Mouse (Mus musculus) frontal cortex, adult (tissue): ENCODE measurements around the gene Mat1a.

Experiments
- ATAC-seq: cut with Nextera tagmentation; 2 replicates; pipeline ENCODE4 v1.9.2; 2017; ENCODE audit warnings: mild to moderate bottlenecking, moderate library complexity, mixed read lengths; ENCODE audit not compliant: low TSS enrichment

Mat1a gene

GRCm38 (mm10) chr14:41104853-41105444 is at the start of gene Mat1a:
TSS of gene Mat1a (plus strand) at chr14:41105035.
- no peak for ATAC-seq

- ATAC-seq = no peak
These were observed 39.7 kb upstream of the Mat1a start for GRCm38 (mm10) chr14:41065168-41065567.

GRCm38 (mm10) chr14:41066416-41066815 is 38.4 kb upstream of the Mat1a start:
- ATAC-seq = no peak

DNA sequence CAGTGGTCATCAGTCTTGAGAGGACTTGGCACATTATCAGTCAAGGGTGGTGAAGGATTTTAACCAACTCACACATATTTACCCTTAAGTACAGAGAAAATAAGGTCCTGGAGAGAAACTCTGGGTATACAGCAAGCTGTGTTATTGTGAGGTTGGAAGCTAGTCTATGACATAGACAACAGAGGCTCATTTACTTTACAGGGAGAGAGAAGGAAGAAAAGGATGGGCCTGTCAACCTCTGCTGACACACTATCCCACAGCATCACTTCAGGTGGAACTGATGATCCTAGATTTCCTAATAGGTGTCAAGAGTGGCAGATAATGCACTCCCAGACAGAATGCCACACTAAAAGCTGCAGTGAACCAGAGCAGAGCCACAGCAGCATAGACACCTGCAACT is 35.7 kb upstream of the Mat1a start, which contains the start of gene Dydc2:
Dydc2 (minus strand) TSS at position 101 of the 400 bp plus-strand sequence.
- no peak for ATAC-seq

GRCm38 (mm10) chr14:41070343-41070742 is 34.5 kb upstream of the Mat1a start:
- ATAC-seq = no peak

DNA sequence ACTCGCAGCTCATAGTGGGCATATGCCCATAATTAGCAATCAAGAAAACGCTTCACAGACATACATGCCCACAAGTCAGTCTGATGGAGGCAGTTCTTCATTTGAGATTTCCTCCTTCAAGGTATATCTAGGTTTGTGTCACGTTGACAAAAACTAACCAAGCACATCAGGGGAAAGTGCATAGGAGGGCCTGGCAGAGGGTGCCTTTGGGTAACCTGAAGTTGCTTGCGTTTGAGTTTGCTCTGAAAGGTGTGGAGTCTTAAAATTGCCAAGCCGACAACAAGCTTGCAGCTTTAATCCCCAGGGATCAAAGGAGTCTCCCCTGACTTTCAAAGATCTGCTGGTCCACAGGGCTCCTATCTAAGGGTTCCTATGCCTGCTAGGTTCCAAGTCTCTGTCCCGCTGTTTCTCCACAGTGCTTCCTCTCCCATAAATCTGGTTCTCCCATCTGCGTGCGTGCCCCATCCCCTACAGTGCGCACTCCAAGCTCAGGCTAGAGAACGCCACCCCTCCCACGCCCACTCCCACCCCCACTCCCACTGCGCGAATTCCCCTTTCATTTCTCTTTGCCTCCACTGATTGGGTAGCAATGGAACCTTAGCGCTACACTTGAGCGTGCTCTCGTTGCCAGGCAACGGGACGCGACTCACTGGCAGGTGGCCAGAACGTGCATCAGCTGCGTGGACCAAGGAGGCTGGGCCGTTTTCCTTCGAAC is 32.4 kb upstream of the Mat1a start, which contains the start of gene Dydc1:
Dydc1 (plus strand) TSS at position 683 of the 715 bp plus-strand sequence.
- ATAC-seq = peak; percentile 90

- ATAC-seq = peak; percentile 75; the same call in 1 of the 2 replicates
These were observed 31.9 kb upstream of the Mat1a start for GRCm38 (mm10) chr14:41072944-41073275.

DNA sequence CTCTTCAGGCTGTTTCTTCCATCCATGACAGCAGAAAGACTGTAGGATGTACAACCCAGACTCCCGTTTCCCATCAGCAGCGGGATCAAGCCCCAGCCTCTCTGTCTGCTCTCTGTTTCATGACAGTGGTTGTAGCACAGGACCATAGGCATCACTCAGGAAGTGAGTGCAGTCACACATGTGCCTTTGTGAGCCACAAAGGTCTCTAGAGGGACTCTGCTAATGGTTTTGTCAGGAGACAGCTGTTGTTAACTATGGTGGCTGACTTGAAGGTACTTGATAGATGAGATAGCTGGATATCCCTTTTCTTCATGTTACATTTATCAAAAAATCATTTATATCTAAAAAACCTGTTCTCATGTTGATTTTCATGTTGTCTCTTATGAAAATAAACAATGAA is 22.4 kb upstream of the Mat1a start:
- no peak for ATAC-seq

DNA sequence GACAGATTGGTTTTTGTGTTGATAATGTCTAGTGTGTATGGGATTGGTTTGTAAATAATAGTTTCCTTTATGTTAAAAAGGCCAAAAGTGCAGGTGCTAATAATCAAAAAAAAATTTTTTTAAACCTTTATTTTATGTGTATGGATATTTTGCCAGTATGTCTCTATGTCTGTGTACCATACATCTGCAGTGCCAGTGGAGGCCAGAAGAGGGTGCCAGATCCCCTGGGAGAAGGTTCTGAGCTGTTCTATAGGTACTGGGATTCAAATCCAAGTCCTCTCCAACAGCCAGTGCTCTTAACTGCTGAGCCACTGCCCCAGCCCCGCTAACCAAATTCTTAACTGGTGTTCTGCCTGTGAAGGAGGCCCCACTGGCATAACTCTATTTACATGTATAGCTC is 17.3 kb upstream of the Mat1a start:
- no peak for ATAC-seq

- ATAC-seq = peak; percentile 61; the same call in 1 of the 2 replicates
These were observed 14.1 kb upstream of the Mat1a start for GRCm38 (mm10) chr14:41090777-41091176.

GRCm38 (mm10) chr14:41094114-41094513 is 10.7 kb upstream of the Mat1a start:
- peak; percentile 53 for ATAC-seq

DNA sequence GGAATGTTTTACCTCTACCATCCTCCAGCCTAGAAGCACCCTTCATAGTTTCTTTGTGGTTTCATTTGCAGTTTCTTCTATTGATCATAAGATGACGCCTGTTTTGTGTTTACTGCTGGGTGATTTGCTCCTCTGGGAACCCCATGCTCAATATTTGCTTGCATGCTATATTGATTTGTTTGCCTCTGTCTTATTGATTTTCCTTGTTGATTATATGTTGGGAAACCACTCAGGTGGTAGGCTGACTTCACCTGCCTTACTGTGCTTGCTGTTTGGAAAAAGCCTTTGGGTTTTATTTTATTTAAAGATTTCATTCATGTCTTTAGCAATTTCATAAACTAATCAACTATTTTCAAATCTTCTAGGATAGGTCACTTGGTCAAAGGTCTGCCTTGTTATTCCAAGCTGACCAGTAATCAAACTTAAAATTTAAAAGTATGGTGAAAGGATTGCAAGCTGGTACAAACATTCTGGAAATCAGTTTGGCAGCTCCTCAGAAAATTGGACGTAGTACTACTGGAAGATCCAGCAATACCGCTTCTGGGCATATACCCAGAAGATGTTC is 8.5 kb upstream of the Mat1a start:
- no peak for ATAC-seq

GRCm38 (mm10) chr14:41098726-41099125 is 6.1 kb upstream of the Mat1a start:
- peak; percentile 93 for ATAC-seq

GRCm38 (mm10) chr14:41100712-41101111 is 4.1 kb upstream of the Mat1a start:
- no peak for ATAC-seq

- ATAC-seq = no peak
These were observed 3.6 kb upstream of the Mat1a start for GRCm38 (mm10) chr14:41101242-41101641.

GRCm38 (mm10) chr14:41102269-41102668 is 2.6 kb upstream of the Mat1a start:
- ATAC-seq = no peak

DNA sequence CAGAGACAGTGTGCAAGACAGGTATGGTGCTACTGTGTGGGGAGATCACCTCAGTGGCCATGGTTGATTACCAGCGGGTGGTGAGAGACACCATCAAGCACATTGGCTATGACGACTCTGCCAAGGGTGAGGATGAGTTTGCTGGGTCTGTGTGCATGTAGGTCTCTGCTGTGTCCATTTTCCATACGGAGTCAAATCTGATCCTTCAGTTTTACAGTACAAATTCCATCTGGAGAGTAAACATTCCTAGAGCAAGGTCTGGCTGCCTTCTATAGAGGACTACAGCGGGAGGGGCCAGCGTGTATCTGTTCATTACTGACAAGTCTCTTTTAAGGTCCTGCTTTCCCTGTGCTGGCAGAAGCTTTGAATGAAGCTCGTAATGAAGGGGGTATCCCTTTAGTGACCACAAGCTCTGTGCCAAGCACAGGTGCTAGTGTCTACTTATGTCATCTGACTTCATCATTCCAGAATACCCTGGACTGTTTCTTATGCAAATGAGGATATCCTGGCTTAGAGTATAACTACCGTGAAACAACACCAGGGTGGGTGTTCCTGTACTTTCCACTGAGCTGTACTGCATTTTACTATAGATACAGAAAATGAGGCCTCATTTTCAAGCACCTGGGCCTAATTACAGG is 6.3 kb downstream of the Mat1a start:
- no peak for ATAC-seq

GRCm38 (mm10) chr14:41112944-41113343 is 8.1 kb downstream of the Mat1a start:
- no peak for ATAC-seq

DNA sequence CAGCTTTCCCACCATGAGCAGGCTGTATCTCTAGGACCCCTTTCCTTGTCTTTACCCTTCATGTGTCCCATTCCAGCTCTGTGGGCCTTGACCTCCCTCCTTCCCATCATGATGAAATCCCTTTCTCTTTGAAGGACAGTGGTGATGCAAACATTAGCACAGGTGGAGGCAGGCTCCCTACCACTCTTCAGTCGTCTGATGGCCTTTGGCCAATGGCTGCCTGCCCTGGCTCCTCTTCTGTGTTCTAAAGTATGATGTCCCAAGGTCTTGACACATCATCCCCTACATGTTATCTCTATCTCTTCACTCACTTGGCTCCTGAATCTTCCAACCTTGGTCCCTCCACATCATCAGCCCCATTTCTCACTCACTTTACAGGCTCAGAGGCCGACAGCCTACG is 11.4 kb downstream of the Mat1a start:
- ATAC-seq = no peak

DNA sequence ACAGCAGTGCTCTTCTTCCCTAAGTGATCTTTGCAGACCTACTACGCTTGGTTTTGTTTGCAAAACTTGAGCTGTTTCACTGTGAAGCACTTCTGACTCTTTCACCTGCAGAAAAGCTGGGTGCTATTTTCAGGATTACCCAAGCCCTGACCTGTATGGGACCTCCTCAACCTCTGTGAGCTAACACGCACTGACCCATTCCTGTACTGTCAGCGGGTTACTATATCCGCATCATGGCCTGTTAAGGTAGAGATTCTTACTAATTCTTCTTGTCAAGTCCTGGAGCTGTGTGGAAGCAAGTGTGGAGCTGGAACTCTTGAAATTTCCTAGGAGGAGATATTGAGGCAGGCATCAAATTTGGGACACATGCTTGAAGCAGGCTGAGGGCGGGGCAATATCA is 19.8 kb downstream of the Mat1a start:
- ATAC-seq = no peak

GRCm38 (mm10) chr14:41127997-41128396 is 23.2 kb downstream of the Mat1a start:
- ATAC-seq = peak; percentile 85

DNA sequence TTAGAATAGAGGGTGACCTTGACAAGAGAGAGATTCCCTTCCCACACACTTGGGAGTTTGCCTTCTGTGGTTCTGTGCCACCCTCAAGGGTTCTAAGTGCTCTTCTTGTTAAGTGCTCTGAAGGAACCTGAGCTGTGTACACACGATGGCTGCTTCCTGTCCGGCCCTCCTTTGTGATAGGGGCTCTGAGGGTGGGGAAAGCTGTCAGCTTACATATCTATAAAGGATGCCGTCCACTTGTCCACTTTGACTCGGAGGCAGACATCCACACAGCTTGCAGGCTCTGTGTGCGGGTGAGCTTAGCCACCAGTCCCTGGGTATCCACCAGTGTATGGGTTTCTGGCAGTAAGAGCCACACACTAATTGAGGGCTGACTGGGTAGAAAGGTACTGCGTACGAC is 26.7 kb downstream of the Mat1a start, which contains the start of gene Sftpa1:
Sftpa1 (plus strand) TSS at position 243 of the 400 bp plus-strand sequence.
- no peak for ATAC-seq

DNA sequence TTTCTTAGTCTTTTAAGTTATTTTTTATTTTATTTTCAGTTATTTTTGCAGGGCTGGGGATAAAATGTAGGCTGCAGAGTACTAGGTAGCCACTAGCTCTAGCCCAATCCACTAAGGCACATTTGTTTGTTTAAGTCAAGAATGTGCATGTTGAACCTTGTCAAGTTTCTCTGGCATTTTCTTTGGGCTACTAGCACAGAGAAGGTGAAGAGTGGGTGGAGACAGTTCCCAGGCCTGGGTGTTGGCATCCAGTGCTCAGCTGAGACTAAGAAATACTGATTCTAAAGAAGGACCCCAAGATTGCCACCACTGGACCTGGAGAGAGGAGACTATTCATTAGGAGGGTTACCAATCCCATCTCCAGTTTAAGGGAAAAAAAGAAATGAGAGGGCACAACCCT is 32.2 kb downstream of the Mat1a start:
- ATAC-seq = no peak
